Mouse (Mus musculus): ENCODE data around the gene Irgq.
A peak's percentile ranks its signal among the peaks of the same experiment; 100 is the strongest.
"Not testable (repeated sequence)": the region's sequence is repeated elsewhere in the genome, so short reads cannot be mapped to it uniquely, and the experiment has no call there.

The Irgq gene

GRCm38 (mm10) chr7:24512355-24512754 is 18.1 kb upstream of the Irgq start, which contains the start of gene AC161166.1:
AC161166.1 (minus strand) TSS chr7:24512455.
- no peak for DNase-seq (ENCODE audit: low spot score in 2 of 2)

- DNase-seq (ENCODE audit: low spot score in 2 of 2) = not testable (repeated sequence)
These were observed 14.2 kb upstream of the Irgq start for GRCm38 (mm10) chr7:24516319-24516718.

- DNase-seq (ENCODE audit: low spot score in 2 of 2) = no peak
These were observed 13.4 kb upstream of the Irgq start for GRCm38 (mm10) chr7:24517077-24517476.

- DNase-seq (ENCODE audit: low spot score in 2 of 2) = no peak
These were observed 12.8 kb upstream of the Irgq start for GRCm38 (mm10) chr7:24517654-24518053.

GRCm38 (mm10) chr7:24519130-24519529 is 11.4 kb upstream of the Irgq start:
- DNase-seq (ENCODE audit: low spot score in 2 of 2) = no peak

GRCm38 (mm10) chr7:24520054-24520453 is 10.4 kb upstream of the Irgq start:
- not testable (repeated sequence) for DNase-seq (ENCODE audit: low spot score in 2 of 2)

GRCm38 (mm10) chr7:24522805-24523204 is 7.7 kb upstream of the Irgq start:
- DNase-seq (ENCODE audit: low spot score in 2 of 2) = no peak

- DNase-seq (ENCODE audit: low spot score in 2 of 2) = no peak
These were observed 6.8 kb upstream of the Irgq start for GRCm38 (mm10) chr7:24523723-24524122.

- no peak for DNase-seq (ENCODE audit: low spot score in 2 of 2)
These were observed 5.5 kb upstream of the Irgq start for GRCm38 (mm10) chr7:24524978-24525377.

- DNase-seq (ENCODE audit: low spot score in 2 of 2) = no peak
These were observed 4.6 kb upstream of the Irgq start for GRCm38 (mm10) chr7:24525686-24526420.

- no peak for DNase-seq (ENCODE audit: low spot score in 2 of 2)
These were observed 1.6 kb upstream of the Irgq start for GRCm38 (mm10) chr7:24528861-24529260.

GRCm38 (mm10) chr7:24529580-24529979 is 909 bp upstream of the Irgq start:
- no peak for DNase-seq (ENCODE audit: low spot score in 2 of 2)

- DNase-seq (ENCODE audit: low spot score in 2 of 2) = peak; percentile 64 to 73
These were observed 902 bp downstream of the Irgq start for GRCm38 (mm10) chr7:24531211-24531971.

GRCm38 (mm10) chr7:24533031-24533571 is 2.6 kb downstream of the Irgq start:
- DNase-seq (ENCODE audit: low spot score in 2 of 2) = no peak

GRCm38 (mm10) chr7:24533806-24534205 is 3.3 kb downstream of the Irgq start:
- DNase-seq (ENCODE audit: low spot score in 2 of 2) = no peak

- no peak for DNase-seq (ENCODE audit: low spot score in 2 of 2)
These were observed 3.8 kb downstream of the Irgq start for GRCm38 (mm10) chr7:24534301-24534700.

- DNase-seq (ENCODE audit: low spot score in 2 of 2) = no peak
These were observed 6.6 kb downstream of the Irgq start for GRCm38 (mm10) chr7:24537081-24537480.

- DNase-seq (ENCODE audit: low spot score in 2 of 2) = no peak
These were observed 7.1 kb downstream of the Irgq start for GRCm38 (mm10) chr7:24537591-24537990.

- DNase-seq (ENCODE audit: low spot score in 2 of 2) = no peak
These were observed 7.7 kb downstream of the Irgq start for GRCm38 (mm10) chr7:24538154-24538553.

- DNase-seq (ENCODE audit: low spot score in 2 of 2) = no peak
These were observed 8.2 kb downstream of the Irgq start for GRCm38 (mm10) chr7:24538701-24539100.

GRCm38 (mm10) chr7:24539686-24540085 is 9.2 kb downstream of the Irgq start:
- no peak for DNase-seq (ENCODE audit: low spot score in 2 of 2)

GRCm38 (mm10) chr7:24544506-24544905 is 14.0 kb downstream of the Irgq start:
- DNase-seq (ENCODE audit: low spot score in 2 of 2) = no peak

All from frontal cortex, postnatal 14 days (tissue).